Mouse (Mus musculus): ENCODE data around the gene Mrgprg. TPM values are rescaled to one million over a fixed set of nuclear protein-coding genes. Genes with fewer than 3 reads are reported as not detected.

Gene Mrgprg
- polyA plus RNA-seq, 1 experiment from 2014 or later = not detected

GRCm38 (mm10) chr7:143758956-143759355, 7.8 kb downstream of the Mrgprg start:
- no peaks in the 10 kb centered on the region for H3K36me3 ChIP-seq (ENCODE audit: control insufficient read depth, insufficient read depth, low read length)
- peaks cover 6% of the 10 kb centered on the region; the same call in 1 of the 2 replicates for H3K27me3 ChIP-seq (ENCODE audit: control insufficient read depth, insufficient read depth, low read length)
- no peak overlapping the region for H3K4me2 ChIP-seq (ENCODE audit: low read depth, severe bottlenecking)
- no peak for DNase-seq (ENCODE audit: low spot score)
- no peaks in the 10 kb centered on the region for H3K4me1 ChIP-seq (ENCODE audit: control insufficient read depth, insufficient read depth, low read length)
- no peak overlapping the region for H3K27ac ChIP-seq (replicated peaks; ENCODE audit: low read depth, low read length)
- WGBS = 67% methylated on average over 3 of the region's 3 CpGs
- H3K9ac ChIP-seq (ENCODE audit: low read length) = no peak overlapping the region
- no peak overlapping the region for H3K4me3 ChIP-seq (ENCODE audit: low read depth, low read length)
- no peak for ATAC-seq (ENCODE audit: insufficient number of reproducible peaks, low FRiP score, low TSS enrichment, low read depth)
- no peaks in the 10 kb centered on the region for H3K9me3 ChIP-seq (ENCODE audit: control insufficient read depth, low read length)

- no peak overlapping the region for H3K27ac ChIP-seq (replicated peaks; ENCODE audit: low read depth, low read length)
- H3K4me2 ChIP-seq (ENCODE audit: low read depth, severe bottlenecking) = no peak overlapping the region
- H3K9me3 ChIP-seq (ENCODE audit: control insufficient read depth, low read length) = no peaks in the 10 kb centered on the region
- no peak overlapping the region for H3K9ac ChIP-seq (ENCODE audit: low read length)
- no peaks in the 10 kb centered on the region for H3K36me3 ChIP-seq (ENCODE audit: control insufficient read depth, insufficient read depth, low read length)
- ATAC-seq (ENCODE audit: insufficient number of reproducible peaks, low FRiP score, low TSS enrichment, low read depth) (no peak), DNase-seq (ENCODE audit: low spot score) (no peak)
- 79% methylated on average over 3 of the region's 3 CpGs for WGBS
- H3K4me3 ChIP-seq (ENCODE audit: low read depth, low read length) = no peak overlapping the region
- peaks cover 6% of the 10 kb centered on the region; the same call in 1 of the 2 replicates for H3K27me3 ChIP-seq (ENCODE audit: control insufficient read depth, insufficient read depth, low read length)
- no peaks in the 10 kb centered on the region for H3K4me1 ChIP-seq (ENCODE audit: control insufficient read depth, insufficient read depth, low read length)
Measured at GRCm38 (mm10) chr7:143757696-143758095, 9.1 kb downstream of the Mrgprg start.

GRCm38 (mm10) chr7:143757027-143757390, 9.8 kb downstream of the Mrgprg start:
- H3K4me2 ChIP-seq (ENCODE audit: low read depth, severe bottlenecking) = peak overlapping the region; percentile 58
- H3K9ac ChIP-seq (ENCODE audit: low read length) = 0 out of 2 replicates have a peak overlapping the region, but pooled peaks have one; percentile 43
- peak overlapping the region; percentile 22 for H3K4me3 ChIP-seq (ENCODE audit: low read depth, low read length)
- no peaks in the 10 kb centered on the region for H3K9me3 ChIP-seq (ENCODE audit: control insufficient read depth, low read length)
- no peaks in the 10 kb centered on the region for H3K4me1 ChIP-seq (ENCODE audit: control insufficient read depth, insufficient read depth, low read length)
- peaks cover 6% of the 10 kb centered on the region; the same call in 1 of the 2 replicates for H3K27me3 ChIP-seq (ENCODE audit: control insufficient read depth, insufficient read depth, low read length)
- peak; percentile 66; the same call in 1 of the 2 replicates for ATAC-seq (ENCODE audit: insufficient number of reproducible peaks, low FRiP score, low TSS enrichment, low read depth)
- DNase-seq (ENCODE audit: low spot score) = peak; percentile 79
- no peaks in the 10 kb centered on the region for H3K36me3 ChIP-seq (ENCODE audit: control insufficient read depth, insufficient read depth, low read length)
- WGBS = 4% methylated on average over 15 of the region's 15 CpGs
- H3K27ac ChIP-seq (replicated peaks; ENCODE audit: low read depth, low read length) = no peak overlapping the region

GRCm38 (mm10) chr7:143756125-143757026, 10.4 kb downstream of the Mrgprg start, which contains the start of gene Osbpl5:
Osbpl5 (minus strand) TSS chr7:143756985.
- peak within 1 kb of the TSS; percentile 58 for H3K4me2 ChIP-seq (ENCODE audit: low read depth, severe bottlenecking)
- no peak for DNase-seq (ENCODE audit: low spot score)
- H3K4me1 ChIP-seq (ENCODE audit: control insufficient read depth, insufficient read depth, low read length) = no peaks in the 10 kb centered on the region
- WGBS = 26% methylated on average over 22 of the region's 22 CpGs
- ATAC-seq (ENCODE audit: insufficient number of reproducible peaks, low FRiP score, low TSS enrichment, low read depth) = peak; percentile 18; the same call in 1 of the 2 replicates
- peak within 1 kb of the TSS; percentile 43; the same call in 1 of the 2 replicates for H3K9ac ChIP-seq (ENCODE audit: low read length)
- no peak within 1 kb of the TSS for H3K27ac ChIP-seq (replicated peaks; ENCODE audit: low read depth, low read length)
- peaks cover 6% of the 10 kb centered on the region; the same call in 1 of the 2 replicates for H3K27me3 ChIP-seq (ENCODE audit: control insufficient read depth, insufficient read depth, low read length)
- H3K4me3 ChIP-seq (ENCODE audit: low read depth, low read length) = peak within 1 kb of the TSS; percentile 22
- no peaks in the 10 kb centered on the region for H3K36me3 ChIP-seq (ENCODE audit: control insufficient read depth, insufficient read depth, low read length)
- no peaks in the 10 kb centered on the region for H3K9me3 ChIP-seq (ENCODE audit: control insufficient read depth, low read length)

GRCm38 (mm10) chr7:143755357-143756124, 11.3 kb downstream of the Mrgprg start:
- WGBS = 67% methylated on average over 9 of the region's 9 CpGs
- Histone ChIP-seq H3K27ac (replicated peaks; ENCODE audit: low read depth, low read length) (no peak overlapping the region), H3K4me1 (ENCODE audit: control insufficient read depth, insufficient read depth, low read length) (no peaks in the 10 kb centered on the region)

GRCm38 (mm10) chr7:143753990-143754715, 12.6 kb downstream of the Mrgprg start:
- ATAC-seq (ENCODE audit: insufficient number of reproducible peaks, low FRiP score, low TSS enrichment, low read depth) = no peak
- H3K4me1 ChIP-seq (ENCODE audit: control insufficient read depth, insufficient read depth, low read length) = no peaks in the 10 kb centered on the region
- no peak overlapping the region for H3K4me2 ChIP-seq (ENCODE audit: low read depth, severe bottlenecking)
- WGBS = 48% methylated on average over 5 of the region's 5 CpGs
- peak; percentile 77 for DNase-seq (ENCODE audit: low spot score)
- no peak overlapping the region for H3K27ac ChIP-seq (replicated peaks; ENCODE audit: low read depth, low read length)
- no peak overlapping the region for H3K9ac ChIP-seq (ENCODE audit: low read length)
- no peaks in the 10 kb centered on the region for H3K36me3 ChIP-seq (ENCODE audit: control insufficient read depth, insufficient read depth, low read length)
- H3K9me3 ChIP-seq (ENCODE audit: control insufficient read depth, low read length) = no peaks in the 10 kb centered on the region
- H3K27me3 ChIP-seq (ENCODE audit: control insufficient read depth, insufficient read depth, low read length) = peaks cover 6% of the 10 kb centered on the region; the same call in 1 of the 2 replicates
- H3K4me3 ChIP-seq (ENCODE audit: low read depth, low read length) = no peak overlapping the region

More at GRCm38 (mm10) chr7:143755357-143756124, 11.3 kb downstream of the Mrgprg start:
- Histone ChIP-seq H3K9me3 (ENCODE audit: control insufficient read depth, low read length) (no peaks in the 10 kb centered on the region), H3K4me3 (ENCODE audit: low read depth, low read length) (no peak overlapping the region), H3K27me3 (ENCODE audit: control insufficient read depth, insufficient read depth, low read length) (peaks cover 6% of the 10 kb centered on the region; the same call in 1 of the 2 replicates), H3K36me3 (ENCODE audit: control insufficient read depth, insufficient read depth, low read length) (no peaks in the 10 kb centered on the region), H3K4me2 (ENCODE audit: low read depth, severe bottlenecking) (no peak overlapping the region), H3K9ac (ENCODE audit: low read length) (no peak overlapping the region)
- ATAC-seq (ENCODE audit: insufficient number of reproducible peaks, low FRiP score, low TSS enrichment, low read depth) = no peak
- DNase-seq (ENCODE audit: low spot score) = no peak

GRCm38 (mm10) chr7:143752606-143753005, 14.2 kb downstream of the Mrgprg start:
- no peak overlapping the region for H3K9ac ChIP-seq (ENCODE audit: low read length)
- DNase-seq (ENCODE audit: low spot score) (no peak), ATAC-seq (ENCODE audit: insufficient number of reproducible peaks, low FRiP score, low TSS enrichment, low read depth) (no peak)
- peaks cover 6% of the 10 kb centered on the region; the same call in 1 of the 2 replicates for H3K27me3 ChIP-seq (ENCODE audit: control insufficient read depth, insufficient read depth, low read length)
- H3K4me2 ChIP-seq (ENCODE audit: low read depth, severe bottlenecking) = no peak overlapping the region
- no peak overlapping the region for H3K4me3 ChIP-seq (ENCODE audit: low read depth, low read length)
- no peaks in the 10 kb centered on the region for H3K9me3 ChIP-seq (ENCODE audit: control insufficient read depth, low read length)
- 72% methylated on average over 3 of the region's 3 CpGs for WGBS
- H3K27ac ChIP-seq (replicated peaks; ENCODE audit: low read depth, low read length) = no peak overlapping the region
- H3K36me3 ChIP-seq (ENCODE audit: control insufficient read depth, insufficient read depth, low read length) = no peaks in the 10 kb centered on the region
- H3K4me1 ChIP-seq (ENCODE audit: control insufficient read depth, insufficient read depth, low read length) = no peaks in the 10 kb centered on the region
